Mouse (Mus musculus): ENCODE results near the gene D17H6S53E.

GRCm38 (mm10) chr17:35146139-35146538 is 20.0 kb downstream of the D17H6S53E start:
- no peak for TF ChIP-seq CTCF (IDR thresholded peaks at IDR 0.05)
- TF ChIP-seq EP300 (IDR thresholded peaks at IDR 0.05): no peak
